Mouse (Mus musculus): ENCODE measurements around the gene Morc1.

Gene Morc1

GRCm38 (mm10) chr16:48627296-48627695 lies 196.3 kb downstream of the Morc1 start:
- DNase-seq (ENCODE audit: low spot score in 2 of 2), result no peak

DNA sequence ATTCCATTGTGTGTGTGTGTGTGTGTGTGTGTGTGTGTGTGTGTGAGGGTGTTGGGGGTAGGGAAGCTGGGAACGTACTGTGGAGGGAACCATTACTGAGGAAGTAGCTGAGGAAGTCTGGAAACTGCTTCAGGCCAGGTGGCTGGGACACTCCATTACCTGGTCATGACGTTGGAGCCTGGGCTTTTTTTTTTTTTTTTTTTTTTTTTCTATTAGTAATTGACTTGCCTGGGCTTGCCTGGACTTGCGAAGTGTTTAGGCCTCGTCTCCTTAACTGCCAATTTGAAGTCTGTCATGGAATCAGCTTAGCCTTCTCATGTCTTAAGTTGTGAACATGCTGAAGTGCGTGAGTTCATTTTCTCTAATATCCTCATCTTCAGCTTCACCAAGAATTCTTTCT lies 198.7 kb downstream of the Morc1 start:
- DNase-seq (ENCODE audit: low spot score in 2 of 2), result no peak

GRCm38 (mm10) chr16:48630466-48630865 lies 199.4 kb downstream of the Morc1 start:
- DNase-seq (ENCODE audit: low spot score in 2 of 2), result no peak

DNA sequence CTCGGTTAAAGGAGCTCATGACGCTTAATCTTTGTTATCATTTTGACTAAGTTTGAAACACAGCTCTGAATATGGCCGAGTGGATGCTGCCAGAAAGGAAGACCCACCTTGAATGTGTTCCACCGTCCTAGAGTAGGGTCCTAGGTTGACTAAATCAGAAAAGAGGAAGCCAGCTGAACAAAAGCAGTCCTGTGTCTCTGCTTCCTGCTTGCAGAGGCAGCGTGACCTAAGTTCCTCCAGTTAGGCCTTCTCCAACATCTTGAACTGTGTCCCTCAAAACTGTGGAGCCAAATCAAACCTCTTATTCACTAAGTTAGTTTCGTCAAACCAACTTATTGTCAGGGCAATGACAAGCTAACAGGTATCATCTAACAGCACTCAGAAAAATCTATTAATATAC lies 201.3 kb downstream of the Morc1 start:
- no peak for DNase-seq (ENCODE audit: low spot score in 2 of 2)

GRCm38 (mm10) chr16:48646246-48646645 lies 215.2 kb downstream of the Morc1 start:
- no peak for DNase-seq (ENCODE audit: low spot score in 2 of 2)

- DNase-seq (ENCODE audit: low spot score in 2 of 2), result peak; percentile 2 to 9
Observed at GRCm38 (mm10) chr16:48671696-48672095, 240.7 kb downstream of the Morc1 start.

DNA sequence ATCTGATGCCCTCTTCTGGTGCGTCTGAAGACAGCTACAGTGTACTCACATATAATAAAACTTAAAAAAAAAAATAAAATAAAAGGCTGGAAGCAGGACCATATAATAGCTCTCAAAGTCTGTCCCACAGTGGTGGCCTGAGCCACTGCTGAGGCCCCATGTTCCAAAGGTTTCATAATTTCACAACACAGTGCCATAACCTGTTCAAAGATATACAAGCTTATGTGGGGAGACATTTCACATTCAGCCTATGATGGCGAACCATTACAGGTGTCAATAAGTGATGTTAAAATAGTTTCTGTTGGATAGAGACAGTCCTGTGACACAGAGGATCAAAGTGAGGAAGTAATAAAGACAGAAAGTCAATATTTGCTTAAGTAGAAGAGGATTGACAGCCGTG lies 241.6 kb downstream of the Morc1 start:
- no peak for DNase-seq (ENCODE audit: low spot score in 2 of 2)

- peak in 1 of 2 experiments; percentile 10 for DNase-seq (ENCODE audit: low spot score in 2 of 2)
Observed at GRCm38 (mm10) chr16:48675607-48676006, 244.6 kb downstream of the Morc1 start.

DNA sequence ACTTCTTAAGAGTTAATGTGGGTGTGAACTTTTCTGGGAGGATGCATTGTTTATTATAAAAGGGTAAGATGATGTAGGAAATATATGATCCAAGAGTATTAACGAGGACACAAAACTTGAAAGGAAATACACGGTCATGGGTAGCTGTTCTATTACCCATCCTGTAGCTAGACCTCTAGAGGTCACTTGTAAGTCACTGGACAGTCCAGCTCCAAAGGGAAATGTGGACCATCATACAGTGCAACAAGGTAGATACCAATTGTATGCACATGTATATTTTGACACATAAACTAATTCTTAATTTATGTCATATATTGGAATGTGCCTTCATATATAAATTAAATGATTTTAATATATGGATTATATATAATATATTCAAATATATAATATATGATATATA lies 245.2 kb downstream of the Morc1 start:
- DNase-seq (ENCODE audit: low spot score in 2 of 2), result no peak

GRCm38 (mm10) chr16:48677381-48677780 lies 246.3 kb downstream of the Morc1 start:
- DNase-seq (ENCODE audit: low spot score in 2 of 2), result no peak

DNA sequence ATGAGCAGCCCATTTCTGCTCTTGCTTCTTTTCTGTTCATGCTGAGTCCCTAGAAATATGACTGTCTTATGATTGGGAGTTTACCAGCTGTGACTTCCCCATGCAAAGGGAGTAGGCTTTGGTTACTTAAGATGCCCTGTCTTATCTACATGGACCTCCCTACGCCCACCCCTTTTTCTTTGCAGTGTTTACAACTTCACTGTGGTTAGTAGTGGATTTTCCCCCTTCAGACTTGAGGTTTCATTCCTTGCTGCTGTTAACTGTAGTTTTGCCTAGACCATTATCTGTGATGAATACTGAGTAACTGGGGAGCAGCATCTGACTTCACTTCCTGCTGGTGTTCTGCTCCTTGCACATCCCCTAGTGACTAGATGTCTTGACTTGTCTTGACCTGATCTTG lies 247.0 kb downstream of the Morc1 start:
- DNase-seq (ENCODE audit: low spot score in 2 of 2), result no peak
